Mouse (Mus musculus) limb, embryonic 15.5 days (tissue): ENCODE results near the gene Caskin1. TPM values are rescaled to one million over a fixed set of nuclear protein-coding genes. Genes with fewer than 3 reads are reported as not detected.

ENCODE experiments used
- ATAC-seq: fragments of 200-750 bp; cut with Nextera tagmentation; 2 replicates; pipeline ENCODE4 v1.8.0; 2017; ENCODE audit warnings: low read depth, moderate TSS enrichment; ENCODE audit not compliant: insufficient number of reproducible peaks, low FRiP score, low TSS enrichment
- H3K27ac ChIP-seq: fragments of 300-500 bp; sonication (generic); 2 replicates; pipeline ENCODE4 v1.5.1; 2015; ENCODE audit warnings: moderate library complexity, mild to moderate bottlenecking, inconsistent platforms
- H3K27me3 ChIP-seq: fragments of 300-500 bp; sonication (generic); 2 replicates; pipeline ENCODE4 v1.6.1; 2015; ENCODE audit warnings: inconsistent platforms
- H3K36me3 ChIP-seq: fragments of 300-500 bp; sonication (generic); 2 replicates; pipeline ENCODE4 v1.6.1; 2015; ENCODE audit warnings: inconsistent platforms
- H3K4me1 ChIP-seq: fragments of 300-500 bp; sonication (generic); 2 replicates; pipeline ENCODE4 v1.6.1; 2015; ENCODE audit warnings: inconsistent platforms
- H3K4me2 ChIP-seq: fragments of 300-500 bp; sonication (generic); 2 replicates; pipeline ENCODE4 v1.6.1; 2015; ENCODE audit warnings: mild to moderate bottlenecking, inconsistent platforms
- H3K4me3 ChIP-seq: fragments of 300-500 bp; sonication (generic); 2 replicates; pipeline ENCODE4 v1.5.1; 2015; ENCODE audit warnings: mild to moderate bottlenecking, inconsistent platforms
- H3K9ac ChIP-seq: fragments of 300-500 bp; sonication (generic); 2 replicates; pipeline ENCODE4 v1.6.1; 2015; ENCODE audit warnings: inconsistent platforms
- H3K9me3 ChIP-seq: fragments of 300-500 bp; sonication (generic); 2 replicates; pipeline ENCODE4 v1.6.1; 2016; ENCODE audit warnings: inconsistent platforms
- WGBS: fragments of 180-500 bp; shearing (Covaris S2); methylation state at CpG from one replicate; pipeline ENCODE4 v1.1.7; 2015; 5-methylcytosine and 5-hydroxymethylcytosine counted together
- polyA plus RNA-seq: library from polyadenylated mRNA; unstranded; fragments of >200 nt; fragmentation: Nextera tagmentation; extraction: Ambion mirVana; gene quantifications from 2 replicates; pipeline ENCODE4 v1.2.1, GENCODE M21; 2015

Caskin1 gene
- polyA plus RNA-seq, 1 experiment from 2014 or later = 3.0 TPM

GRCm38 (mm10) chr17:24544613-24545012, 56.2 kb downstream of the Caskin1 start:
- Histone ChIP-seq H3K27me3 (peaks cover 4% of the 10 kb centered on the region; the same call in 1 of the 2 replicates), H3K9ac (no peak overlapping the region), H3K4me2 (no peak overlapping the region), H3K36me3 (no peaks in the 10 kb centered on the region), H3K27ac (no peak overlapping the region), H3K4me3 (no peak overlapping the region), H3K4me1 (peaks cover 16% of the 10 kb centered on the region; the same call in 1 of the 2 replicates), H3K9me3 (no peaks in the 10 kb centered on the region)
- 20% methylated on average over 12 of the region's 12 CpGs for WGBS
- ATAC-seq = no peak

- no peaks in the 10 kb centered on the region for H3K9me3 ChIP-seq
- peaks cover 16% of the 10 kb centered on the region; the same call in 1 of the 2 replicates for H3K4me1 ChIP-seq
- no peak overlapping the region for H3K9ac ChIP-seq
- WGBS = 80% methylated on average over 2 of the region's 2 CpGs
- H3K4me3 ChIP-seq = no peak overlapping the region
- no peak overlapping the region for H3K4me2 ChIP-seq
- peaks cover 4% of the 10 kb centered on the region; the same call in 1 of the 2 replicates for H3K27me3 ChIP-seq
- no peak overlapping the region for H3K27ac ChIP-seq
- no peak for ATAC-seq
- no peaks in the 10 kb centered on the region for H3K36me3 ChIP-seq
Measured at GRCm38 (mm10) chr17:24545247-24545646, 56.8 kb downstream of the Caskin1 start.

GRCm38 (mm10) chr17:24546234-24546633, 57.8 kb downstream of the Caskin1 start:
- Histone ChIP-seq H3K27ac (no peak overlapping the region), H3K9me3 (no peaks in the 10 kb centered on the region), H3K27me3 (peaks cover 4% of the 10 kb centered on the region; the same call in 1 of the 2 replicates), H3K4me3 (no peak overlapping the region), H3K9ac (no peak overlapping the region), H3K4me2 (no peak overlapping the region), H3K36me3 (no peaks in the 10 kb centered on the region), H3K4me1 (peaks cover 25% of the 10 kb centered on the region)
- no peak for ATAC-seq
- WGBS = 76% methylated on average over 3 of the region's 3 CpGs

- 0 out of 2 replicates have a peak overlapping the region, but pooled peaks have one; percentile 20 for H3K9ac ChIP-seq
- H3K9me3 ChIP-seq = no peaks in the 10 kb centered on the region
- H3K4me1 ChIP-seq = peaks cover 37% of the 10 kb centered on the region
- H3K27me3 ChIP-seq = peaks cover 4% of the 10 kb centered on the region; the same call in 1 of the 2 replicates
- no peaks in the 10 kb centered on the region for H3K36me3 ChIP-seq
- no peak for ATAC-seq
- peak overlapping the region; percentile 73 for H3K4me3 ChIP-seq
- 21% methylated on average over 9 of the region's 9 CpGs for WGBS
- H3K4me2 ChIP-seq = peak overlapping the region; percentile 51
- H3K27ac ChIP-seq = peak overlapping the region; percentile 82
Measured at GRCm38 (mm10) chr17:24548435-24548834, 60.0 kb downstream of the Caskin1 start.

- ATAC-seq = peak; percentile 1; the same call in 1 of the 2 replicates
- Histone ChIP-seq H3K27ac (peak overlapping the region; percentile 82), H3K4me2 (peak overlapping the region; percentile 51), H3K9me3 (no peaks in the 10 kb centered on the region), H3K4me3 (peak overlapping the region; percentile 73), H3K9ac (0 out of 2 replicates have a peak overlapping the region, but pooled peaks have one; percentile 20), H3K4me1 (peaks cover 37% of the 10 kb centered on the region), H3K27me3 (peaks cover 4% of the 10 kb centered on the region; the same call in 1 of the 2 replicates), H3K36me3 (no peaks in the 10 kb centered on the region)
- WGBS = 3% methylated on average over 23 of the region's 23 CpGs
Measured at GRCm38 (mm10) chr17:24548921-24549617, 60.7 kb downstream of the Caskin1 start.

GRCm38 (mm10) chr17:24549618-24550415, 61.4 kb downstream of the Caskin1 start, which contains the start of gene Pkd1:
Pkd1 (plus strand) TSS chr17:24549834.
- H3K9ac ChIP-seq = peak within 1 kb of the TSS; percentile 87
- no peaks in the 10 kb centered on the region for H3K9me3 ChIP-seq
- peak; percentile 96 for ATAC-seq
- WGBS = under 1% methylated on average over 72 of the region's 72 CpGs
- no peaks in the 10 kb centered on the region for H3K36me3 ChIP-seq
- H3K4me3 ChIP-seq = peak within 1 kb of the TSS; percentile 73
- 0 out of 2 replicates have a peak, but pooled peaks cover under 1% of the 10 kb centered on the region for H3K27me3 ChIP-seq
- H3K27ac ChIP-seq = peak within 1 kb of the TSS; percentile 94
- peak within 1 kb of the TSS; percentile 51 for H3K4me2 ChIP-seq
- H3K4me1 ChIP-seq = peaks cover 36% of the 10 kb centered on the region

GRCm38 (mm10) chr17:24550416-24551049, 62.1 kb downstream of the Caskin1 start:
- under 1% methylated on average over 42 of the region's 44 CpGs for WGBS
- peak; percentile 40 for ATAC-seq
- H3K4me1 ChIP-seq = peaks cover 39% of the 10 kb centered on the region
- no peaks in the 10 kb centered on the region for H3K9me3 ChIP-seq
- peak overlapping the region; percentile 87 for H3K9ac ChIP-seq
- peak overlapping the region; percentile 73 for H3K4me3 ChIP-seq
- no peaks in the 10 kb centered on the region for H3K27me3 ChIP-seq
- peak overlapping the region; percentile 94 for H3K27ac ChIP-seq
- no peaks in the 10 kb centered on the region for H3K36me3 ChIP-seq
- H3K4me2 ChIP-seq = peak overlapping the region; percentile 51

GRCm38 (mm10) chr17:24551050-24551444, 62.6 kb downstream of the Caskin1 start:
- no peaks in the 10 kb centered on the region for H3K9me3 ChIP-seq
- WGBS = 27% methylated on average over 3 of the region's 3 CpGs
- peak overlapping the region; percentile 73 for H3K4me3 ChIP-seq
- H3K4me2 ChIP-seq = peak overlapping the region; percentile 51
- H3K27ac ChIP-seq = peak overlapping the region; percentile 94
- peaks cover 43% of the 10 kb centered on the region for H3K4me1 ChIP-seq
- no peaks in the 10 kb centered on the region for H3K36me3 ChIP-seq
- H3K27me3 ChIP-seq = no peaks in the 10 kb centered on the region
- ATAC-seq = no peak
- H3K9ac ChIP-seq = peak overlapping the region; percentile 87

GRCm38 (mm10) chr17:24557091-24557490, 68.7 kb downstream of the Caskin1 start:
- Histone ChIP-seq H3K4me1 (peaks cover 62% of the 10 kb centered on the region), H3K27me3 (no peaks in the 10 kb centered on the region), H3K36me3 (no peaks in the 10 kb centered on the region), H3K27ac (peak overlapping the region; percentile 92), H3K9ac (no peak overlapping the region), H3K4me3 (no peak overlapping the region), H3K4me2 (no peak overlapping the region), H3K9me3 (no peaks in the 10 kb centered on the region)
- peak; percentile 35; the same call in 1 of the 2 replicates for ATAC-seq
- 62% methylated on average over 7 of the region's 7 CpGs for WGBS
